Mouse (Mus musculus) MEL (cell line): ENCODE results near the gene Zfp382. TPM values are rescaled to one million over a fixed set of nuclear protein-coding genes. Genes with fewer than 3 reads are reported as not detected.
A peak's percentile ranks its signal among the peaks of the same experiment; 100 is the strongest.

Source experiments
- DNase-seq: peaks from one replicate; pipeline ENCODE4 v3.0.0; 2011; ENCODE audit warnings: low read depth, low spot score
- H3K27ac ChIP-seq: 2 replicates; pipeline ENCODE4 v1.5.1; 2012; ENCODE audit warnings: low read depth, mild to moderate bottlenecking, control low read depth, low read length, moderate library complexity; ENCODE audit not compliant: control insufficient read depth
- H3K27me3 ChIP-seq, 2 experiments: fragments of 150-350 bp in 1 of 2; sonication (generic) in 1 of 2; 2 replicates each; pipeline ENCODE4 v1.6.1; 2012; ENCODE audit warnings: low read length in 2 of 2, mild to moderate bottlenecking in 2 of 2, improper control_type of control experiment in 1 of 2, moderate library complexity in 1 of 2; ENCODE audit not compliant: insufficient read depth in 2 of 2, control insufficient read depth in 1 of 2
- H3K36me3 ChIP-seq, 2 experiments: 2 replicates each; pipeline ENCODE4 v1.6.1; 2012 to 2014; ENCODE audit warnings: low read length in 2 of 2, improper control_type of control experiment in 1 of 2, inconsistent platforms in 1 of 2, mild to moderate bottlenecking in 1 of 2; ENCODE audit not compliant: insufficient read depth in 2 of 2, control insufficient read depth in 1 of 2
- H3K4me1 ChIP-seq, 2 experiments: fragments of 150-350 bp in 1 of 2; sonication (generic) in 1 of 2; 2 replicates each; pipeline ENCODE4 v1.6.1; 2012; ENCODE audit warnings: low read length in 2 of 2, improper control_type of control experiment in 1 of 2, mild to moderate bottlenecking in 1 of 2; ENCODE audit not compliant: insufficient read depth in 2 of 2, control insufficient read depth in 1 of 2
- H3K4me3 ChIP-seq, 2 experiments: fragments of 150-350 bp in 1 of 2; sonication (generic) in 1 of 2; 2 replicates each; pipeline ENCODE4 v1.5.1; 2012; ENCODE audit warnings: low read depth in 2 of 2, low read length in 2 of 2, mild to moderate bottlenecking in 2 of 2, moderate library complexity in 2 of 2, control low read depth in 1 of 2, improper control_type of control experiment in 1 of 2; ENCODE audit not compliant: control insufficient read depth in 1 of 2, insufficient read depth in 1 of 2
- H3K79me2 ChIP-seq: 2 replicates; pipeline ENCODE4 v1.6.1; 2012; ENCODE audit warnings: mild to moderate bottlenecking, low read length, moderate library complexity; ENCODE audit not compliant: control insufficient read depth, poor library complexity, insufficient read depth
- H3K9ac ChIP-seq: 2 replicates; pipeline ENCODE4 v1.6.1; 2012; ENCODE audit warnings: low read depth, mild to moderate bottlenecking, control low read depth, low read length, moderate library complexity; ENCODE audit not compliant: control insufficient read depth, poor library complexity, severe bottlenecking
- H3K9me3 ChIP-seq: fragments of 150-350 bp; sonication (generic); replicated peaks from 2 replicates; pipeline ENCODE4 v1.6.1; 2012; ENCODE audit warnings: mild to moderate bottlenecking, low read length, improper control_type of control experiment, moderate library complexity; ENCODE audit not compliant: insufficient read depth
- BHLHE40 ChIP-seq: IDR thresholded peaks from 2 replicates; pipeline ENCODE4 v1.6.1; 2012; ENCODE audit warnings: low read depth, mild to moderate bottlenecking, inconsistent platforms, low read length, improper control_type of control experiment, borderline replicate concordance
- E2F4 ChIP-seq: IDR thresholded peaks from 2 replicates; pipeline ENCODE4 v1.6.1; 2011; ENCODE audit warnings: low read depth, low read length, improper control_type of control experiment, borderline replicate concordance
- EP300 ChIP-seq, 2 experiments: IDR thresholded peaks; 2 replicates each; pipeline ENCODE4 v1.6.1; 2011; ENCODE audit warnings: improper control_type of control experiment in 2 of 2, low read length in 2 of 2, low read depth in 1 of 2, mild to moderate bottlenecking in 1 of 2
- ETS1 ChIP-seq: IDR thresholded peaks from 2 replicates; pipeline ENCODE4 v1.6.1; 2012; ENCODE audit warnings: low read depth, mild to moderate bottlenecking, inconsistent platforms, low read length, improper control_type of control experiment, moderate library complexity
- GABPA ChIP-seq: IDR thresholded peaks from 2 replicates; pipeline ENCODE4 v1.6.1; 2012; ENCODE audit warnings: low read depth, mild to moderate bottlenecking, inconsistent platforms, low read length, improper control_type of control experiment, moderate library complexity
- JUND ChIP-seq: IDR thresholded peaks from 2 replicates; pipeline ENCODE4 v1.6.1; 2011; ENCODE audit warnings: low read depth, mild to moderate bottlenecking, improper control_type of control experiment, low read length
- MAX ChIP-seq: IDR thresholded peaks from 2 replicates; pipeline ENCODE4 v1.6.1; 2011; ENCODE audit warnings: low read length, improper control_type of control experiment
- MXI1 ChIP-seq: IDR thresholded peaks from 2 replicates; pipeline ENCODE4 v1.6.1; 2011; ENCODE audit warnings: mild to moderate bottlenecking, low read depth, low read length, improper control_type of control experiment
- MYB ChIP-seq: IDR thresholded peaks from 2 replicates; pipeline ENCODE4 v1.6.1; 2011; ENCODE audit warnings: mild to moderate bottlenecking, low read depth, low read length, improper control_type of control experiment
- MYC ChIP-seq: IDR thresholded peaks from 2 replicates; pipeline ENCODE4 v1.6.1; 2011; ENCODE audit warnings: low read depth, mild to moderate bottlenecking, low read length, improper control_type of control experiment, moderate library complexity
- NELFE ChIP-seq: IDR thresholded peaks from 2 replicates; pipeline ENCODE4 v1.6.1; 2011; ENCODE audit warnings: low read depth, low read length, improper control_type of control experiment
- POLR2AphosphoS2 ChIP-seq: IDR thresholded peaks from 2 replicates; pipeline ENCODE4 v1.6.1; 2011; ENCODE audit warnings: low read length, improper control_type of control experiment
- POLR2AphosphoS5 ChIP-seq: IDR thresholded peaks from 2 replicates; pipeline ENCODE4 v1.6.1; 2012; ENCODE audit warnings: low read depth, borderline replicate concordance, mild to moderate bottlenecking, inconsistent platforms, low read length, moderate library complexity, mixed read lengths
- RAD21 ChIP-seq: IDR thresholded peaks from 2 replicates; pipeline ENCODE4 v1.6.1; 2011; ENCODE audit warnings: mild to moderate bottlenecking, low read depth, low read length, improper control_type of control experiment
- RCOR1 ChIP-seq: IDR thresholded peaks from 2 replicates; pipeline ENCODE4 v1.6.1; 2012; ENCODE audit warnings: low read depth, mild to moderate bottlenecking, inconsistent platforms, low read length, improper control_type of control experiment
- SIN3A ChIP-seq: IDR thresholded peaks from 2 replicates; pipeline ENCODE4 v1.6.1; 2012; ENCODE audit warnings: low read length, improper control_type of control experiment, inconsistent platforms
- SMC3 ChIP-seq: IDR thresholded peaks from 2 replicates; pipeline ENCODE4 v1.6.1; 2011; ENCODE audit warnings: low read depth, low read length, improper control_type of control experiment
- TBP ChIP-seq: IDR thresholded peaks from 2 replicates; pipeline ENCODE4 v1.8.0; 2011; ENCODE audit warnings: low read depth, low read length, improper control_type of control experiment
- UBTF ChIP-seq: IDR thresholded peaks from 2 replicates; pipeline ENCODE4 v1.6.1; 2012; ENCODE audit warnings: low read depth, mild to moderate bottlenecking, inconsistent platforms, low read length, improper control_type of control experiment, moderate library complexity, borderline replicate concordance; ENCODE audit not compliant: insufficient read depth
- USF2 ChIP-seq, 2 experiments: IDR thresholded peaks; 2 replicates each; pipeline ENCODE4 v1.6.1; 2011 to 2012; ENCODE audit warnings: improper control_type of control experiment in 2 of 2, low read length in 2 of 2, borderline replicate concordance in 1 of 2, inconsistent platforms in 1 of 2, low read depth in 1 of 2, mild to moderate bottlenecking in 1 of 2; ENCODE audit not compliant: insufficient read depth in 1 of 2
- ZMIZ1 ChIP-seq: IDR thresholded peaks from 2 replicates; pipeline ENCODE4 v1.6.1; 2012; ENCODE audit warnings: low read depth, mild to moderate bottlenecking, inconsistent platforms, low read length, improper control_type of control experiment, moderate library complexity
- polyA plus RNA-seq, 2 experiments: library from polyadenylated mRNA; stranded (reverse) in 1 of 2; unstranded in 1 of 2; fragments of >175 nt in 1 of 2; fragments of >200 nt in 1 of 2; gene quantifications; 2 replicates each; pipeline versions ENCODE4 v1.2.1 to v1.2.4; 2012; ENCODE audit warnings: low replicate concordance in 2 of 2, low read depth in 1 of 2; ENCODE audit not compliant: insufficient read length in 2 of 2, insufficient read depth in 1 of 2, missing spikeins in 1 of 2
- total RNA-seq: library from RNA; depleted of rRNA; stranded (reverse); fragments of 300-350 nt; gene quantifications from 2 replicates; pipeline ENCODE4 v1.2.3, GENCODE M21; 2012

Zfp382 gene
- total and polyA plus RNA-seq, 3 experiments = 3.9 to 7.1 TPM; not detected in 1

DNA sequence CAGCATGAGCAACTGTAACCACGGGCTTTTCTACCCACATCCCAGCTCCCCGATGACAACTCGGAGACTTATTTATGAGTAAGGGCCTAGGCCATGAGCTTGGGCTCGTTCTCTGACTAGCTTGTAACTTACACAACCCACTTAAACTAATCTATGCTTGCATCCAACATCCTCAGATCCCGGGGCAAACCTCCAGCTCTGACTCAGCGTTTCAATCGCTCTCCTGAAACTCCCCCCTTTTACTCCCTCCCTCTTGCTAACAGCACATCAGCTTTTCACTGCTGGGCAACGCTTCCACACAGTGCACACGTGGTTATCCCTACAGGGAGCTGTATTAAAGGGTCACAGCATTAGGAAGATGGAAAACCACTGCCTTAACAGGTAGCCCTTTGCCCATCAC is 35.2 kb upstream of the Zfp382 start:
- Histone ChIP-seq H3K36me3 (peaks cover 1 to 2% of the 10 kb centered on the region in 2 experiments; a peak in 1 of 4 replicates), H3K4me1 (peaks cover 0 to 8% of the 10 kb centered on the region in 2 experiments; a peak in 3 of 4 replicates), H3K27ac (no peak overlapping the region), H3K4me3 (no peak overlapping the region), H3K9ac (no peak overlapping the region), H3K27me3 (no peaks in the 10 kb centered on the region), H3K79me2 (peaks cover 7% of the 10 kb centered on the region), H3K9me3 (no peaks in the 10 kb centered on the region)
- DNase-seq = no peak
- no peak for TF ChIP-seq GABPA

DNA sequence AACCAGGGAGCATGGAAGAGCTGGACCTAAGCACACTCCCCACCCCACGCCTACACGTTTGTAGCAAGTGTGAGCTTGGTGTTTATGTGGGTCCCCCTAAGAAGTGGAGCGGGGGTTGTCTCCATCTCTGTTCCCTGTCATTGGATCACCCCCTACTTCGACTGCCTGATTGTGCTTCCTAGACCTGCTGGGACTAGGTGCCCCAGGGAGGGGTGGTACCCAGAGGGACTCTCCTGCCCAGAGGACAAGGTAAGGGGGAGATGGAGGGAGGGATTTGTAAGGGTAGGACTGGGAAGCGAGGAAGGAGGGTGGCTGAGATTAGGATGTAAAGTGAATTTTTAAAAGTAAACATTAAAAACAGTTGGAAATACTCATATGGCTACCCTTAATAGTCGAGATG is 32.3 kb upstream of the Zfp382 start:
- H3K27me3 ChIP-seq = no peaks in the 10 kb centered on the region
- H3K4me1 ChIP-seq = peaks cover 0 to 10% of the 10 kb centered on the region in 2 experiments; a peak in 3 of 4 replicates
- peak overlapping the region; percentile 65 to 70 for H3K4me3 ChIP-seq
- H3K27ac ChIP-seq = no peak overlapping the region
- TF ChIP-seq E2F4 (no peak), MAX (no peak), UBTF (no peak), MXI1 (no peak), RCOR1 (no peak), EP300 (IDR thresholded peaks at IDR 0.05; ENCODE audit: low read depth in 1 of 2, low read length in 2 of 2) (no peak), SMC3 (no peak), BHLHE40 (no peak), SIN3A (no peak), TBP (no peak), USF2 (IDR thresholded peaks at IDR 0.05; ENCODE audit: borderline replicate concordance in 1 of 2, insufficient read depth in 1 of 2, low read depth in 1 of 2, low read length in 2 of 2) (no peak), NELFE (no peak), ETS1 (no peak), MYB (no peak), MYC (no peak), POLR2AphosphoS5 (no peak), POLR2AphosphoS2 (no peak), ZMIZ1 (no peak), RAD21 (no peak), JUND (no peak)
- TF ChIP-seq, all 39 proteins: peak for 0
- Histone ChIP-seq H3K9ac (peak overlapping the region; percentile 58), H3K79me2 (peaks cover 7% of the 10 kb centered on the region), H3K9me3 (no peaks in the 10 kb centered on the region), H3K36me3 (peaks cover 1 to 8% of the 10 kb centered on the region in 2 experiments; a peak in 2 of 4 replicates)
- DNase-seq = peak; percentile 26
